Mouse (Mus musculus) bone marrow, adult 2 months (tissue): ENCODE measurements around the gene Nqo1.

Experiments
- CTCF ChIP-seq: fragments of 200-500 bp; IDR thresholded peaks from 2 replicates; pipeline ENCODE4 v1.5.1; 2011; ENCODE audit warnings: low read length, control low read depth; ENCODE audit not compliant: control insufficient read depth, insufficient read depth
- POLR2A ChIP-seq: fragments of 200-500 bp; IDR thresholded peaks from 2 replicates; pipeline ENCODE4 v1.6.1; 2011; ENCODE audit warnings: low read depth, mild to moderate bottlenecking, control low read depth, low read length, borderline replicate concordance; ENCODE audit not compliant: control insufficient read depth

- TF ChIP-seq POLR2A (no peak), CTCF (no peak)
Measured at GRCm38 (mm10) chr8:107439880-107440625, 37.0 kb upstream of the Nqo1 start.
